Mouse (Mus musculus) liver, embryonic 15.5 days (tissue): ENCODE results near the gene Cct7. TPM values are rescaled to one million over a fixed set of nuclear protein-coding genes. Genes with fewer than 3 reads are reported as not detected.

ENCODE experiments used
- ATAC-seq: fragments of 200-750 bp; cut with Nextera tagmentation; 2 replicates; pipeline ENCODE4 v1.8.0; 2017; ENCODE audit warnings: moderate number of reproducible peaks, mild to moderate bottlenecking, moderate library complexity; ENCODE audit not compliant: insufficient read depth
- H3K27ac ChIP-seq: fragments of 300-500 bp; sonication (generic); replicated peaks from 2 replicates; pipeline ENCODE4 v1.5.1; 2015; ENCODE audit warnings: mild to moderate bottlenecking, inconsistent platforms
- H3K27me3 ChIP-seq: fragments of 300-500 bp; sonication (generic); 2 replicates; pipeline ENCODE4 v1.6.1; 2015; ENCODE audit warnings: mild to moderate bottlenecking, inconsistent platforms
- H3K36me3 ChIP-seq: fragments of 300-500 bp; sonication (generic); replicated peaks from 2 replicates; pipeline ENCODE4 v1.6.1; 2015; ENCODE audit warnings: moderate library complexity, mild to moderate bottlenecking, inconsistent platforms
- H3K4me1 ChIP-seq: fragments of 300-500 bp; sonication (generic); replicated peaks from 2 replicates; pipeline ENCODE4 v1.6.1; 2015; ENCODE audit warnings: inconsistent platforms
- H3K4me2 ChIP-seq: fragments of 300-500 bp; sonication (generic); 2 replicates; pipeline ENCODE4 v1.6.1; 2015; ENCODE audit warnings: moderate library complexity, mild to moderate bottlenecking, inconsistent platforms
- H3K4me3 ChIP-seq: fragments of 300-500 bp; sonication (generic); replicated peaks from 2 replicates; pipeline ENCODE4 v1.5.1; 2015; ENCODE audit warnings: mild to moderate bottlenecking, inconsistent platforms
- H3K9ac ChIP-seq: fragments of 300-500 bp; sonication (generic); 2 replicates; pipeline ENCODE4 v1.6.1; 2015; ENCODE audit warnings: moderate library complexity, mild to moderate bottlenecking, inconsistent platforms
- H3K9me3 ChIP-seq: fragments of 300-500 bp; sonication (generic); replicated peaks from 2 replicates; pipeline ENCODE4 v1.6.1; 2016; ENCODE audit warnings: inconsistent platforms
- WGBS: fragments of 180-500 bp; shearing (Covaris S2); methylation state at CpG from one replicate; pipeline ENCODE4 v1.1.7; 2015; ENCODE audit warnings: mixed read lengths; ENCODE audit not compliant: insufficient replicate concordance; 5-methylcytosine and 5-hydroxymethylcytosine counted together
- polyA plus RNA-seq: library from polyadenylated mRNA; unstranded; fragments of >200 nt; fragmentation: Nextera tagmentation; extraction: Ambion mirVana; gene quantifications from 2 replicates; pipeline ENCODE4 v1.2.1, GENCODE M21; 2015

Cct7 gene
- polyA plus RNA-seq, 1 experiment from 2014 or later: 260 TPM

GRCm38 (mm10) chr6:85452816-85453215 is 1.5 kb downstream of the Cct7 start:
- Histone ChIP-seq H3K4me3 (peak overlapping the region; percentile 81), H3K9me3 (no peaks in the 10 kb centered on the region), H3K4me2 (peak overlapping the region; percentile 100), H3K9ac (peak overlapping the region; percentile 84), H3K27ac (peak overlapping the region; percentile 95), H3K27me3 (no peaks in the 10 kb centered on the region), H3K36me3 (peaks cover 2% of the 10 kb centered on the region; the same call in 1 of the 2 replicates), H3K4me1 (peaks cover 64% of the 10 kb centered on the region)
- WGBS: 4% methylated on average over 7 of the region's 7 CpGs
- ATAC-seq: no peak

- Histone ChIP-seq H3K27ac (no peak overlapping the region), H3K4me2 (no peak overlapping the region), H3K9me3 (no peaks in the 10 kb centered on the region), H3K4me3 (no peak overlapping the region), H3K36me3 (peaks cover 63% of the 10 kb centered on the region), H3K27me3 (no peaks in the 10 kb centered on the region), H3K4me1 (peaks cover 35% of the 10 kb centered on the region), H3K9ac (no peak overlapping the region)
- WGBS: 76% methylated on average over 2 of the region's 2 CpGs
- ATAC-seq: no peak
Measured at GRCm38 (mm10) chr6:85459621-85460020, 8.3 kb downstream of the Cct7 start.

- no peak overlapping the region for H3K4me2 ChIP-seq
- H3K9ac ChIP-seq: no peak overlapping the region
- H3K9me3 ChIP-seq: no peaks in the 10 kb centered on the region
- H3K36me3 ChIP-seq: peaks cover 93% of the 10 kb centered on the region
- no peak for ATAC-seq
- no peak overlapping the region for H3K27ac ChIP-seq
- H3K27me3 ChIP-seq: no peaks in the 10 kb centered on the region
- no peak overlapping the region for H3K4me3 ChIP-seq
- no peaks in the 10 kb centered on the region for H3K4me1 ChIP-seq
Measured at GRCm38 (mm10) chr6:85465381-85465780, 14.1 kb downstream of the Cct7 start.

- Histone ChIP-seq H3K9me3 (no peaks in the 10 kb centered on the region), H3K4me1 (no peaks in the 10 kb centered on the region), H3K36me3 (peaks cover 49% of the 10 kb centered on the region), H3K9ac (no peak overlapping the region), H3K27ac (no peak overlapping the region), H3K4me3 (no peak overlapping the region), H3K27me3 (peaks cover 4% of the 10 kb centered on the region; the same call in 1 of the 2 replicates), H3K4me2 (no peak overlapping the region)
- 71% methylated on average over 5 of the region's 5 CpGs for WGBS
- ATAC-seq: no peak
Measured at GRCm38 (mm10) chr6:85469660-85470430, 18.5 kb downstream of the Cct7 start.

GRCm38 (mm10) chr6:85471962-85472361 is 20.6 kb downstream of the Cct7 start:
- Histone ChIP-seq H3K27me3 (peaks cover 8% of the 10 kb centered on the region), H3K9me3 (no peaks in the 10 kb centered on the region), H3K4me1 (no peaks in the 10 kb centered on the region), H3K27ac (no peak overlapping the region), H3K9ac (no peak overlapping the region), H3K36me3 (peaks cover 28% of the 10 kb centered on the region), H3K4me3 (no peak overlapping the region), H3K4me2 (no peak overlapping the region)
- no peak for ATAC-seq
- WGBS: 52% methylated on average over 8 of the region's 8 CpGs

- no peak for ATAC-seq
- peaks cover 22% of the 10 kb centered on the region for H3K36me3 ChIP-seq
- no peak overlapping the region for H3K27ac ChIP-seq
- H3K4me1 ChIP-seq: no peaks in the 10 kb centered on the region
- 44% methylated on average over 5 of the region's 5 CpGs for WGBS
- no peak overlapping the region for H3K4me3 ChIP-seq
- no peak overlapping the region for H3K4me2 ChIP-seq
- H3K9me3 ChIP-seq: no peaks in the 10 kb centered on the region
- H3K27me3 ChIP-seq: peaks cover 11% of the 10 kb centered on the region
- H3K9ac ChIP-seq: no peak overlapping the region
Measured at GRCm38 (mm10) chr6:85472542-85472941, 21.2 kb downstream of the Cct7 start.

GRCm38 (mm10) chr6:85475581-85475980 is 24.3 kb downstream of the Cct7 start:
- Histone ChIP-seq H3K4me2 (no peak overlapping the region), H3K4me1 (no peaks in the 10 kb centered on the region), H3K27me3 (peaks cover 32% of the 10 kb centered on the region), H3K9me3 (no peaks in the 10 kb centered on the region), H3K27ac (no peak overlapping the region), H3K36me3 (no peaks in the 10 kb centered on the region), H3K4me3 (no peak overlapping the region), H3K9ac (no peak overlapping the region)
- no peak for ATAC-seq
- WGBS: 50% methylated on average over 3 of the region's 3 CpGs

GRCm38 (mm10) chr6:85477366-85477917 is 26.1 kb downstream of the Cct7 start:
- Histone ChIP-seq H3K27me3 (peaks cover 48% of the 10 kb centered on the region), H3K27ac (no peak overlapping the region), H3K4me1 (no peaks in the 10 kb centered on the region), H3K4me3 (no peak overlapping the region), H3K36me3 (no peaks in the 10 kb centered on the region), H3K4me2 (no peak overlapping the region), H3K9me3 (no peaks in the 10 kb centered on the region), H3K9ac (no peak overlapping the region)
- ATAC-seq: no peak
- WGBS: 36% methylated on average over 10 of the region's 10 CpGs

GRCm38 (mm10) chr6:85478416-85478815 is 27.1 kb downstream of the Cct7 start:
- Histone ChIP-seq H3K27ac (no peak overlapping the region), H3K36me3 (no peaks in the 10 kb centered on the region), H3K9me3 (no peaks in the 10 kb centered on the region), H3K4me1 (no peaks in the 10 kb centered on the region), H3K27me3 (peaks cover 54% of the 10 kb centered on the region), H3K4me2 (no peak overlapping the region), H3K9ac (no peak overlapping the region), H3K4me3 (no peak overlapping the region)
- WGBS: 40% methylated on average over 14 of the region's 14 CpGs
- no peak for ATAC-seq

- Histone ChIP-seq H3K36me3 (no peaks in the 10 kb centered on the region), H3K27ac (no peak overlapping the region), H3K4me1 (no peaks in the 10 kb centered on the region; the same call in 1 of the 2 replicates), H3K4me3 (no peak overlapping the region), H3K9ac (no peak overlapping the region), H3K4me2 (no peak overlapping the region), H3K9me3 (no peaks in the 10 kb centered on the region), H3K27me3 (peaks cover 69% of the 10 kb centered on the region)
- ATAC-seq: no peak
- 72% methylated on average over 5 of the region's 5 CpGs for WGBS
Measured at GRCm38 (mm10) chr6:85479979-85480378, 28.7 kb downstream of the Cct7 start.

- Histone ChIP-seq H3K36me3 (no peaks in the 10 kb centered on the region), H3K9me3 (no peaks in the 10 kb centered on the region), H3K9ac (no peak overlapping the region), H3K27ac (no peak overlapping the region), H3K4me3 (no peak overlapping the region), H3K4me2 (no peak overlapping the region), H3K27me3 (peaks cover 76% of the 10 kb centered on the region), H3K4me1 (no peaks in the 10 kb centered on the region; the same call in 1 of the 2 replicates)
- 62% methylated on average over 16 of the region's 16 CpGs for WGBS
- no peak for ATAC-seq
Measured at GRCm38 (mm10) chr6:85480685-85481084, 29.4 kb downstream of the Cct7 start.
